Mouse (Mus musculus) CD8-positive naive resting alpha-beta T cell, adult 2 months (primary cell): ENCODE results near the gene Dync2li1.

Source experiments
- DNase-seq, 2 experiments: peaks; one replicate each; pipeline ENCODE4 v3.0.0; 2022; ENCODE audit warnings: low read depth in 2 of 2, low spot score in 2 of 2

Gene Dync2li1

GRCm38 (mm10) chr17:84645119-84645518 lies 18.8 kb downstream of the Dync2li1 start:
- DNase-seq, result no peak

GRCm38 (mm10) chr17:84645894-84646293 lies 19.6 kb downstream of the Dync2li1 start:
- DNase-seq, result no peak

- DNase-seq, result no peak
Measured at GRCm38 (mm10) chr17:84646477-84646876, 20.2 kb downstream of the Dync2li1 start.

GRCm38 (mm10) chr17:84647630-84648029 lies 21.3 kb downstream of the Dync2li1 start:
- no peak for DNase-seq

GRCm38 (mm10) chr17:84650302-84651017 lies 24.2 kb downstream of the Dync2li1 start:
- DNase-seq, result no peak

- no peak for DNase-seq
Measured at GRCm38 (mm10) chr17:84653544-84653943, 27.2 kb downstream of the Dync2li1 start.

- no peak for DNase-seq
Measured at GRCm38 (mm10) chr17:84656205-84656604, 29.9 kb downstream of the Dync2li1 start.

GRCm38 (mm10) chr17:84656653-84657421 lies 30.5 kb downstream of the Dync2li1 start:
- no peak for DNase-seq

- DNase-seq, result no peak
Measured at GRCm38 (mm10) chr17:84657422-84657732, 31.1 kb downstream of the Dync2li1 start.

- no peak for DNase-seq
Measured at GRCm38 (mm10) chr17:84657782-84658181, 31.5 kb downstream of the Dync2li1 start.

- DNase-seq, result no peak
Measured at GRCm38 (mm10) chr17:84658195-84658594, 31.9 kb downstream of the Dync2li1 start.

- DNase-seq, result no peak
Measured at GRCm38 (mm10) chr17:84658951-84659350, 32.7 kb downstream of the Dync2li1 start.

GRCm38 (mm10) chr17:84665053-84665452 lies 38.8 kb downstream of the Dync2li1 start:
- DNase-seq, result no peak

GRCm38 (mm10) chr17:84665691-84666090 lies 39.4 kb downstream of the Dync2li1 start:
- DNase-seq, result no peak

- DNase-seq, result no peak
Measured at GRCm38 (mm10) chr17:84667848-84668247, 41.6 kb downstream of the Dync2li1 start.

GRCm38 (mm10) chr17:84672376-84673369 lies 46.4 kb downstream of the Dync2li1 start:
- no peak for DNase-seq

- DNase-seq, result no peak
Measured at GRCm38 (mm10) chr17:84674048-84674447, 47.8 kb downstream of the Dync2li1 start.

- DNase-seq, result no peak
Measured at GRCm38 (mm10) chr17:84675204-84675603, 48.9 kb downstream of the Dync2li1 start.

- DNase-seq, result no peak
Measured at GRCm38 (mm10) chr17:84675951-84676366, 49.7 kb downstream of the Dync2li1 start, which contains the start of gene Abcg8. TSS of gene Abcg8 (plus strand) at chr17:84676302.

- DNase-seq, result no peak
Measured at GRCm38 (mm10) chr17:84677595-84677994, 51.3 kb downstream of the Dync2li1 start.

GRCm38 (mm10) chr17:84681670-84682069 lies 55.4 kb downstream of the Dync2li1 start:
- no peak for DNase-seq
